Mouse (Mus musculus) layer of hippocampus, adult 2 months (tissue): Measurements from ENCODE around the gene Dtnbp1. TPM values are rescaled to one million over a fixed set of nuclear protein-coding genes. Genes with fewer than 3 reads are reported as not detected.

Experiments used
- DNase-seq, 2 experiments: peaks; one replicate each; pipeline ENCODE4 v3.0.0; 2022; ENCODE audit warnings: low spot score in 2 of 2
- H3K27ac ChIP-seq: fragments of 200-600 bp; 2 replicates; pipeline ENCODE4 v1.8.1; 2022
- H3K4me3 ChIP-seq: fragments of 200-600 bp; 2 replicates; pipeline ENCODE4 v1.8.1; 2022; ENCODE audit warnings: mild to moderate bottlenecking
- CTCF ChIP-seq: fragments of 200-600 bp; conservative IDR thresholded peaks from 2 replicates; pipeline ENCODE4 v1.8.1; 2022; ENCODE audit warnings: antibody characterized with exemption, mild to moderate bottlenecking, moderate library complexity
- total RNA-seq, 2 experiments: library from RNA; stranded (reverse); gene quantifications; 2 replicates each; pipeline ENCODE4 v1.2.3; 2021

Dtnbp1 gene
- total RNA-seq, 2 experiments from 2014 or later = 71.7 to 80.3 TPM

- Histone ChIP-seq H3K27ac (no peak overlapping the region), H3K4me3 (no peak overlapping the region)
- TF ChIP-seq CTCF = no peak
- no peak for DNase-seq
These were observed 9.3 kb downstream of the Dtnbp1 start for GRCm38 (mm10) chr13:44992550-44993205.

- no peak overlapping the region for H3K27ac ChIP-seq
- no peak for DNase-seq
- TF ChIP-seq CTCF = no peak
- no peak overlapping the region for H3K4me3 ChIP-seq
These were observed 10.0 kb downstream of the Dtnbp1 start for GRCm38 (mm10) chr13:44991936-44992335.

GRCm38 (mm10) chr13:44990073-44990682, 11.8 kb downstream of the Dtnbp1 start:
- no peak overlapping the region for H3K4me3 ChIP-seq
- no peak for DNase-seq
- no peak overlapping the region for H3K27ac ChIP-seq
- no peak for TF ChIP-seq CTCF

- Histone ChIP-seq H3K27ac (no peak overlapping the region), H3K4me3 (no peak overlapping the region)
- no peak for TF ChIP-seq CTCF
- no peak for DNase-seq
These were observed 15.6 kb downstream of the Dtnbp1 start for GRCm38 (mm10) chr13:44986352-44986751.

GRCm38 (mm10) chr13:44985321-44985720, 16.6 kb downstream of the Dtnbp1 start:
- no peak for TF ChIP-seq CTCF
- no peak overlapping the region for H3K4me3 ChIP-seq
- DNase-seq = no peak
- H3K27ac ChIP-seq = no peak overlapping the region

GRCm38 (mm10) chr13:44983635-44984401, 18.1 kb downstream of the Dtnbp1 start:
- H3K27ac ChIP-seq = no peak overlapping the region
- H3K4me3 ChIP-seq = no peak overlapping the region
- DNase-seq = no peak
- TF ChIP-seq CTCF = no peak

GRCm38 (mm10) chr13:44982799-44983198, 19.1 kb downstream of the Dtnbp1 start:
- Histone ChIP-seq H3K4me3 (no peak overlapping the region), H3K27ac (no peak overlapping the region)
- no peak for DNase-seq
- no peak for TF ChIP-seq CTCF

- no peak for DNase-seq
- TF ChIP-seq CTCF = no peak
- Histone ChIP-seq H3K4me3 (no peak overlapping the region), H3K27ac (no peak overlapping the region)
These were observed 22.5 kb downstream of the Dtnbp1 start for GRCm38 (mm10) chr13:44979433-44979832.

GRCm38 (mm10) chr13:44977483-44978141, 24.3 kb downstream of the Dtnbp1 start:
- TF ChIP-seq CTCF = peak; percentile 92
- no peak overlapping the region for H3K4me3 ChIP-seq
- DNase-seq = no peak
- no peak overlapping the region for H3K27ac ChIP-seq

- no peak for TF ChIP-seq CTCF
- DNase-seq = no peak
- H3K4me3 ChIP-seq = no peak overlapping the region
- no peak overlapping the region for H3K27ac ChIP-seq
These were observed 24.9 kb downstream of the Dtnbp1 start for GRCm38 (mm10) chr13:44977059-44977458.

GRCm38 (mm10) chr13:44960542-44961291, 41.2 kb downstream of the Dtnbp1 start:
- Histone ChIP-seq H3K4me3 (no peak overlapping the region), H3K27ac (no peak overlapping the region)
- peak in 1 of 2 experiments; percentile 40 for DNase-seq
- peak; percentile 60 for TF ChIP-seq CTCF

GRCm38 (mm10) chr13:44957049-44957448, 44.9 kb downstream of the Dtnbp1 start:
- H3K27ac ChIP-seq = no peak overlapping the region
- TF ChIP-seq CTCF = no peak
- no peak for DNase-seq
- no peak overlapping the region for H3K4me3 ChIP-seq

- no peak for DNase-seq
- Histone ChIP-seq H3K27ac (no peak overlapping the region), H3K4me3 (no peak overlapping the region)
- TF ChIP-seq CTCF = no peak
These were observed 46.2 kb downstream of the Dtnbp1 start for GRCm38 (mm10) chr13:44955781-44956180.
